Mouse (Mus musculus): ENCODE measurements around the gene Eral1. TPM values are rescaled to one million over a fixed set of nuclear protein-coding genes. Genes with fewer than 3 reads are reported as not detected.
"Not testable (repeated sequence)": the region's sequence is repeated elsewhere in the genome, so short reads cannot be mapped to it uniquely, and the experiment has no call there.

The Eral1 gene
- total RNA-seq, 2 experiments from 2014 or later: 18.8 to 26.2 TPM

GRCm38 (mm10) chr11:78044758-78045251, 35.4 kb downstream of the Eral1 start:
- no peak for TF ChIP-seq CTCF (IDR thresholded peaks at IDR 0.05)
- Histone ChIP-seq H3K27ac (peak overlapping the region; percentile 90), H3K4me3 (peak overlapping the region; percentile 59)
- peak; percentile 95 for DNase-seq
- intact Hi-C loops (cut with DNase I): no loop called here

- H3K4me3 ChIP-seq; H3K27ac ChIP-seq; intact Hi-C loops (cut with DNase I); DNase-seq: not testable (repeated sequence)
- peak; percentile 13; the same call in 1 of the 2 replicates for TF ChIP-seq CTCF (IDR thresholded peaks at IDR 0.05)
Observed at GRCm38 (mm10) chr11:78042290-78042870, 37.8 kb downstream of the Eral1 start.

- no peak for DNase-seq
- Histone ChIP-seq H3K27ac (no peak overlapping the region), H3K4me3 (no peak overlapping the region)
- TF ChIP-seq CTCF (IDR thresholded peaks at IDR 0.05): peak; percentile 29
- intact Hi-C loops (cut with DNase I): no loop called here
Observed at GRCm38 (mm10) chr11:78040878-78041277, 39.3 kb downstream of the Eral1 start.

GRCm38 (mm10) chr11:78037831-78038752, 42.1 kb downstream of the Eral1 start, which contains the start of gene Flot2:
Gene Flot2, plus strand, starts transcription at chr11:78037931.
- peak within 1 kb of the TSS; percentile 91 for H3K4me3 ChIP-seq
- peak within 1 kb of the TSS; percentile 94 for H3K27ac ChIP-seq
- intact Hi-C loops (cut with DNase I): loop anchor here (5.0 kb wide), 1 partner anchor 139 kb away; the partner anchor contains the start of genes Nek8 and Tlcd1
- peak; percentile 78 for DNase-seq
- peak; percentile 45 for TF ChIP-seq CTCF (IDR thresholded peaks at IDR 0.05)

- DNase-seq: no peak
- intact Hi-C loops (cut with DNase I): loop anchor here (5.0 kb wide), 1 partner anchor 141 kb away; the partner anchor contains the start of genes Nek8 and Tlcd1
- no peak overlapping the region for H3K4me3 ChIP-seq
- H3K27ac ChIP-seq: no peak overlapping the region
- no peak for TF ChIP-seq CTCF (IDR thresholded peaks at IDR 0.05)
Observed at GRCm38 (mm10) chr11:78036791-78037190, 43.4 kb downstream of the Eral1 start.

GRCm38 (mm10) chr11:78033931-78034617, 46.1 kb downstream of the Eral1 start:
- no peak for TF ChIP-seq CTCF (IDR thresholded peaks at IDR 0.05)
- no peak for DNase-seq
- H3K4me3 ChIP-seq: no peak overlapping the region
- intact Hi-C loops (cut with DNase I): no loop called here
- no peak overlapping the region for H3K27ac ChIP-seq

GRCm38 (mm10) chr11:78032809-78033195, 47.4 kb downstream of the Eral1 start:
- no peak for TF ChIP-seq CTCF (IDR thresholded peaks at IDR 0.05)
- intact Hi-C loops (cut with DNase I): no loop called here
- Histone ChIP-seq H3K4me3 (peak overlapping the region; percentile 75), H3K27ac (peak overlapping the region; percentile 74)
- no peak for DNase-seq

- TF ChIP-seq CTCF (IDR thresholded peaks at IDR 0.05): peak; percentile 95; the same call in 1 of the 2 replicates
- Histone ChIP-seq H3K4me3 (peak within 1 kb of the TSS; percentile 75), H3K27ac (peak within 1 kb of the TSS; percentile 74)
- intact Hi-C loops (cut with DNase I): no loop called here
- DNase-seq: peak; percentile 94
Observed at GRCm38 (mm10) chr11:78031947-78032808, 48.0 kb downstream of the Eral1 start, which contains the start of gene Dhrs13. Gene Dhrs13, plus strand, starts transcription at chr11:78032280.

- no peak for DNase-seq
- Histone ChIP-seq H3K4me3 (peak overlapping the region; percentile 75), H3K27ac (0 out of 2 replicates have a peak overlapping the region, but pooled peaks have one; percentile 74)
- TF ChIP-seq CTCF (IDR thresholded peaks at IDR 0.05): no peak
- intact Hi-C loops (cut with DNase I): no loop called here
Observed at GRCm38 (mm10) chr11:78031389-78031788, 48.8 kb downstream of the Eral1 start.

GRCm38 (mm10) chr11:78030600-78030999, 49.6 kb downstream of the Eral1 start:
- TF ChIP-seq CTCF (IDR thresholded peaks at IDR 0.05): no peak
- no peak for DNase-seq
- no peak overlapping the region for H3K27ac ChIP-seq
- intact Hi-C loops (cut with DNase I): no loop called here
- no peak overlapping the region for H3K4me3 ChIP-seq

- no peak for TF ChIP-seq CTCF (IDR thresholded peaks at IDR 0.05)
- intact Hi-C loops (cut with DNase I): no loop called here
- no peak overlapping the region for H3K4me3 ChIP-seq
- H3K27ac ChIP-seq: no peak overlapping the region
- DNase-seq: no peak
Observed at GRCm38 (mm10) chr11:78029240-78029639, 50.9 kb downstream of the Eral1 start.

Measured in gastrocnemius, adult 2 months (tissue).